Mouse (Mus musculus) ZHBTc4 (cell line): ENCODE data around the gene Olfr1450.
"Not testable (repeated sequence)": the region's sequence is repeated elsewhere in the genome, so short reads cannot be mapped to it uniquely, and the experiment has no call there.

Experiments
- DNase-seq: peaks from one replicate; pipeline ENCODE4 v3.0.0-alpha.2; 2011; ENCODE audit warnings: low read depth, low spot score

Olfr1450 gene

GRCm38 (mm10) chr19:12949958-12950357 is at the start of gene Olfr1450:
Olfr1450 (plus strand) TSS chr19:12950258.
- DNase-seq, result no peak

DNA sequence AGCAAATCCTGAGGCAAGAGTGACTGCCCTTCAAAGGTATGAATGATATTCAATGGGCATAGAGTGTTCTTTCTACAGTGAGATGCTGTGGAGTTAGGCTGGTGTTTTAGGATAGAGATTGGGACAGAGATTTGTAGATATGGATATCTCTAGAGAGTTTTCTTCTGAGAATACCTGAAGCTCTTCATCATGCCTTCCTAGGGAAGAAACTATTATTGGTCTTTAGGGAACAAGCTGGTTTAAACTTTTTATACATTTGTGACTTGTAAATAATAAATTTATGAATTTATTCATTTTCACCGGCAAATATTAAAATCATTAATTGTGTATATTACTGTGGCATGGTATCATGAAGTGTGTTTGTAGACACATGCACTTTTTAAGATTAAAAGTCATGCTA is 46.4 kb upstream of the Olfr1450 start, which contains the start of gene Olfr1447:
Gene Olfr1447 (minus strand): TSS at position 101 of the 400 bp plus-strand sequence.
- DNase-seq, result no peak

DNA sequence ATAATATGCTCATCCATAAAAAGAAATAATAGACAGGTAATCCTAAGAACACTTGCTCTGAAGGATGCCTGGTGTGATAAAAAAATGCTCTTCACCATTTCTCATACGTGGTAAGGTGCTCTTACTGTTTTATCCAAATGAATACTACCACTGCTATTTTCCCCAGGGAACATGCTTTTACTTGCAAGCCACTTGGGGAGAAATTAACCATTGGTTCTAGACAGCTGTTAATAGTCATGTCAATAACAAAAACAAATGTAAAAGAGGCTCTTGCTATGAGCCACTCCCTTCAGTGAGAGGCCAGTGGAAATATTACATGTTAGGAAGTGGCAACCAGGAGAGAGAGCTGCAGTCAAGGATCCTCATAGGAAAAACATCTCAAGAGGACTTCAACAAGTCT is 25.7 kb upstream of the Olfr1450 start, which contains the start of gene Olfr1448:
Gene Olfr1448 (minus strand): TSS at position 101 of the 400 bp plus-strand sequence.
- DNase-seq, result no peak

DNA sequence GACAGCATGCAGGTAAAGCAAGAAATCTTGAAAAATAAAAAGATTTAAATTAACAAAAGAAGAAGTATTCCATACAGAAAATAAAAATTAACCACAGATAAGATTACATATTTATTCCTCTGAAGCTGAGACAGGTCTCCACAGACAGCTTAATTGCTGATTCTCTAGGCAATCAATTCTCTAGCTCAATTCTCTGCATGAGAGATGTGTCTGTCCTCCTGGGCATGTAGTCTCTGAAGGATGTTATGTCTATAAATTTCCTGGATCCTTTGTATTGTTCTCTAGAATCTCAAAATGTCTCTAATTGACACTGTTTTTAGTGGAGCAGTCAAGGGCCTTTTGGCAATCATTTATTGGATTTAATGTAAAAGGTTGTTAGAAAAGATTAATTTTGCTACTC is 19.5 kb upstream of the Olfr1450 start, which contains the start of gene Olfr1449:
Gene Olfr1449 (plus strand): TSS at position 301 of the 400 bp plus-strand sequence.
- DNase-seq, result no peak

- not testable (repeated sequence) for DNase-seq
Measured at GRCm38 (mm10) chr19:12970082-12970481, 20.0 kb downstream of the Olfr1450 start.

- not testable (repeated sequence) for DNase-seq
Measured at GRCm38 (mm10) chr19:12992316-12992715, 42.3 kb downstream of the Olfr1450 start.

DNA sequence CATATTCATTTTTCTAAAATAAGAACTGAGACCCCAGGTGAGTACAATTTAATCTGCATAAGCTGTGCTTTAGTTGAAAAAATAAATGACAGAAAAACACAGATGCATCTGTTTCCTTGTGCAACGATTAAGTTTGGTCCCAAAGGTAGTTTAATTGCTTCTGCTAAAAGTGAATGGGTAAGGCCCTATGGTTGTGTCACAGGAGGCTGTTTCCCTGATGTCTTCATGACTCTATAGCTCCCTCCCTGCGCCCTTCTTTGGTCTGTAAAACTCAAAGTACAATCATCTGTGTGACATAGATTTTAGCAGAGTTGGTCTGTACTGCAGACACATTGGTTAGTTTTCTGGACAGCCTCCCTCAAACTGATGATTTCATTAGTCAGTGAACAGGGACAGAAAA is 44.7 kb downstream of the Olfr1450 start, which contains the start of gene Olfr1451:
Gene Olfr1451 (plus strand): TSS at position 301 of the 400 bp plus-strand sequence.
- no peak for DNase-seq
